In the genomic region with DNA sequence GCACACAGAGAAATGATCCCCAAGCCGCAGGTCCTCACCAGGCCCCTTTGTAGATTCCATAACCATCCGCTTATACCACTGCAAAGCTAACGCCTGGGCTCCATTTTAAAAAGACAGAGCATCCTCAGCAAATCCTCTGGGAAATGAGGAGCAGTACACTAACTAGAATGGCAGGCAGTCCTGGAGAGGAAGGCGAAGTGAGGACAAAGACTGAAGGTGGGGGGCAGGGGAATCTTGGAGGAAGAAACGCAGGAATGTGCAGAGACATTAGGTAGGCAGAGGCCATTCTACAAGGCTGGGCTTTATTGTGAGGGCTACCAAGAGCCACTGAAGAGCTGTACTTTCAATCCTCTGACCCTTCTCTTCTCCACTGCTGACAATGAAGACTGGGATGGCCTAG, we compare ENCODE assay signal across 14 mouse cellular contexts. TPM values are rescaled to one million over a fixed set of nuclear protein-coding genes. Genes with fewer than 3 reads are reported as not detected.
A peak's percentile ranks its signal among the peaks of the same experiment; 100 is the strongest.
DNase-seq lines count a peak whose midpoint lies in the region; ATAC-seq and TF ChIP-seq lines count a peak whose summit lies in the region.
"Had no signal": no experiment of that assay in that cellular context is flagged by ENCODE, and none has a peak within 500 bp of the region (broad histone marks: within the 10 kb centered on the region; RNA-seq: fewer than 3 reads in every experiment).

No protein-coding gene starts in this region.

- peak overlapping the region; percentile 92 for H3K27ac ChIP-seq in heart, embryonic 13.5 days (replicated peaks)
- H3K27ac ChIP-seq in midbrain, embryonic 11.5 days (ENCODE audit: low read depth, low read length), result no peak overlapping the region
- H3K27ac ChIP-seq in midbrain, embryonic 15.5 days, result no peak overlapping the region
- H3K27ac ChIP-seq in intestine, embryonic 15.5 days, result peak overlapping the region; percentile 20
- H3K27ac ChIP-seq in neural tube, embryonic 15.5 days (replicated peaks), result no peak overlapping the region
- H3K27ac ChIP-seq in forebrain, postnatal 0 days (ENCODE audit: low read depth, low read length), result no peak overlapping the region

- 65% methylated on average over 5 of the region's 5 CpGs for WGBS in heart, embryonic 13.5 days
- 69% methylated on average over 5 of the region's 5 CpGs for WGBS in midbrain, embryonic 11.5 days
- 52% methylated on average over 5 of the region's 5 CpGs for WGBS in midbrain, embryonic 15.5 days
- WGBS in intestine, embryonic 15.5 days, result 59% methylated on average over 5 of the region's 5 CpGs
- WGBS in neural tube, embryonic 15.5 days, result 68% methylated on average over 5 of the region's 5 CpGs
- 72% methylated on average over 5 of the region's 5 CpGs for WGBS in forebrain, postnatal 0 days

- H3K4me1 ChIP-seq in heart, embryonic 13.5 days, result peaks cover 97% of the 10 kb centered on the region
- no peaks in the 10 kb centered on the region for H3K4me1 ChIP-seq in midbrain, embryonic 11.5 days (ENCODE audit: control insufficient read depth, insufficient read depth, low read length)
- 0 out of 2 replicates have a peak, but pooled peaks cover 8% of the 10 kb centered on the region for H3K4me1 ChIP-seq in midbrain, embryonic 15.5 days
- H3K4me1 ChIP-seq in intestine, embryonic 15.5 days (replicated peaks), result peaks cover 56% of the 10 kb centered on the region
- H3K4me1 ChIP-seq in neural tube, embryonic 15.5 days, result peaks cover 18% of the 10 kb centered on the region
- no peaks in the 10 kb centered on the region for H3K4me1 ChIP-seq in forebrain, postnatal 0 days (ENCODE audit: insufficient read depth)

- DNase-seq in heart, adult 9 months (ENCODE audit: low spot score in 2 of 2), result no peak
- peak; percentile 37 for DNase-seq in midbrain, embryonic 11.5 days (ENCODE audit: low spot score, missing footprints)
- DNase-seq in adrenal gland, postnatal 14 days, result no peak
- no peak for DNase-seq in forebrain, postnatal 0 days
- DNase-seq: adrenal gland, postnatal 36 days; cerebellum, adult 11-12 months; kidney, postnatal 14 days; lung, adult 2 months had no signal

- H3K9ac ChIP-seq in heart, embryonic 13.5 days, result peak overlapping the region; percentile 44
- no peak overlapping the region for H3K9ac ChIP-seq in midbrain, embryonic 11.5 days (ENCODE audit: low read length)
- no peak overlapping the region for H3K9ac ChIP-seq in midbrain, embryonic 15.5 days
- H3K9ac ChIP-seq in intestine, embryonic 15.5 days, result no peak overlapping the region
- no peak overlapping the region for H3K9ac ChIP-seq in neural tube, embryonic 15.5 days (replicated peaks)
- H3K9ac ChIP-seq in forebrain, postnatal 0 days, result no peak overlapping the region

- H3K27me3 ChIP-seq in heart, embryonic 13.5 days (replicated peaks), result no peaks in the 10 kb centered on the region
- no peaks in the 10 kb centered on the region for H3K27me3 ChIP-seq in midbrain, embryonic 11.5 days (ENCODE audit: control insufficient read depth, insufficient read depth, low read length)
- H3K27me3 ChIP-seq in midbrain, embryonic 15.5 days (replicated peaks), result no peaks in the 10 kb centered on the region
- H3K27me3 ChIP-seq in intestine, embryonic 15.5 days (replicated peaks), result no peaks in the 10 kb centered on the region
- no peaks in the 10 kb centered on the region for H3K27me3 ChIP-seq in neural tube, embryonic 15.5 days (replicated peaks)
- no peaks in the 10 kb centered on the region for H3K27me3 ChIP-seq in forebrain, postnatal 0 days (ENCODE audit: insufficient read depth, low read length)

- no peak for TF ChIP-seq CTCF in forebrain, postnatal 0 days (IDR thresholded peaks at IDR 0.05; ENCODE audit: low read depth)

- H3K9me3 ChIP-seq in heart, embryonic 13.5 days, result no peaks in the 10 kb centered on the region
- H3K9me3 ChIP-seq in midbrain, embryonic 11.5 days (ENCODE audit: control insufficient read depth, low read length), result no peaks in the 10 kb centered on the region
- H3K9me3 ChIP-seq in midbrain, embryonic 15.5 days, result no peaks in the 10 kb centered on the region
- no peaks in the 10 kb centered on the region for H3K9me3 ChIP-seq in intestine, embryonic 15.5 days
- H3K9me3 ChIP-seq in neural tube, embryonic 15.5 days (replicated peaks), result no peaks in the 10 kb centered on the region
- H3K9me3 ChIP-seq in forebrain, postnatal 0 days (ENCODE audit: low read length), result no peaks in the 10 kb centered on the region

- no peak for ATAC-seq in heart, embryonic 13.5 days (ENCODE audit: extremely low read depth, insufficient number of reproducible peaks, low FRiP score, low TSS enrichment)
- ATAC-seq in midbrain, embryonic 11.5 days (ENCODE audit: low FRiP score), result no peak
- no peak for ATAC-seq in midbrain, embryonic 15.5 days (replicated peaks)
- ATAC-seq in intestine, embryonic 15.5 days, result no peak
- no peak for ATAC-seq in neural tube, embryonic 15.5 days (ENCODE audit: low FRiP score)
- ATAC-seq in forebrain, postnatal 0 days, result no peak
- ATAC-seq: CD4-positive, CD25-positive, alpha-beta regulatory T cell, adult 4 months; hindbrain, embryonic 16.5 days had no signal

- peak overlapping the region; percentile 47 for H3K4me2 ChIP-seq in heart, embryonic 13.5 days
- no peak overlapping the region for H3K4me2 ChIP-seq in midbrain, embryonic 11.5 days
- no peak overlapping the region for H3K4me2 ChIP-seq in midbrain, embryonic 15.5 days
- H3K4me2 ChIP-seq in intestine, embryonic 15.5 days (replicated peaks), result no peak overlapping the region
- no peak overlapping the region for H3K4me2 ChIP-seq in neural tube, embryonic 15.5 days
- no peak overlapping the region for H3K4me2 ChIP-seq in forebrain, postnatal 0 days (ENCODE audit: low read depth)

- H3K36me3 ChIP-seq in heart, embryonic 13.5 days, result no peaks in the 10 kb centered on the region
- H3K36me3 ChIP-seq in midbrain, embryonic 11.5 days (ENCODE audit: control insufficient read depth, insufficient read depth, low read length), result no peaks in the 10 kb centered on the region
- no peaks in the 10 kb centered on the region for H3K36me3 ChIP-seq in midbrain, embryonic 15.5 days (replicated peaks)
- H3K36me3 ChIP-seq in intestine, embryonic 15.5 days, result no peaks in the 10 kb centered on the region
- H3K36me3 ChIP-seq in neural tube, embryonic 15.5 days, result no peaks in the 10 kb centered on the region
- no peaks in the 10 kb centered on the region for H3K36me3 ChIP-seq in forebrain, postnatal 0 days (ENCODE audit: insufficient read depth)

- no peak overlapping the region for H3K4me3 ChIP-seq in heart, embryonic 13.5 days
- H3K4me3 ChIP-seq in midbrain, embryonic 11.5 days (ENCODE audit: low read depth, low read length), result no peak overlapping the region
- no peak overlapping the region for H3K4me3 ChIP-seq in midbrain, embryonic 15.5 days
- H3K4me3 ChIP-seq in intestine, embryonic 15.5 days (replicated peaks), result no peak overlapping the region
- H3K4me3 ChIP-seq in neural tube, embryonic 15.5 days (replicated peaks), result no peak overlapping the region
- no peak overlapping the region for H3K4me3 ChIP-seq in forebrain, postnatal 0 days (ENCODE audit: low read depth, low read length)

RNA-seq across cellular contexts. Expression of a gene that starts 19.0 kb away (rescaled TPM):
- polyA plus RNA-seq in heart, embryonic 13.5 days (2015; fragmentation: Nextera tagmentation; extraction: Ambion mirVana), result 56.8 and 57.8 TPM in 2 replicates
- polyA plus RNA-seq in midbrain, embryonic 11.5 days (2014; fragmentation: Nextera tagmentation; extraction: Ambion mirVana), result 36.3 and 36.5 TPM in 2 replicates
- 24.8 and 25.5 TPM in 2 replicates for polyA plus RNA-seq in midbrain, embryonic 15.5 days (2015; fragmentation: Nextera tagmentation; extraction: Ambion mirVana)
- polyA plus RNA-seq in intestine, embryonic 15.5 days (2015; fragmentation: Nextera tagmentation; extraction: Ambion mirVana), result 70.8 and 78.1 TPM in 2 replicates
- total RNA-seq in adrenal gland, postnatal 14 days (2021), result 74.1 and 84.3 TPM in 2 replicates
- polyA plus RNA-seq in neural tube, embryonic 15.5 days (2015; fragmentation: Nextera tagmentation; extraction: Ambion mirVana), result 25.2 and 39.3 TPM in 2 replicates
- 13.8 and 20.9 TPM in 2 replicates for total RNA-seq in forebrain, postnatal 0 days (2014; rRNA removed)
- polyA plus RNA-seq in forebrain, postnatal 0 days (2015; fragmentation: Nextera tagmentation; extraction: Ambion mirVana), result 10.4 and 16.5 TPM in 2 replicates

Comparison
In these comparisons a context has a peak if more than half of its experiments do, and no peak if none do; other contexts are left out.
1. H3K27ac ChIP-seq: peak in heart, embryonic 13.5 days (single experiment) and intestine, embryonic 15.5 days (single experiment); none in midbrain, embryonic 11.5 days (single experiment), midbrain, embryonic 15.5 days (single experiment), neural tube, embryonic 15.5 days (single experiment) and forebrain, postnatal 0 days (single experiment).